Mouse (Mus musculus): ENCODE results near the gene Stat4.

DNA sequence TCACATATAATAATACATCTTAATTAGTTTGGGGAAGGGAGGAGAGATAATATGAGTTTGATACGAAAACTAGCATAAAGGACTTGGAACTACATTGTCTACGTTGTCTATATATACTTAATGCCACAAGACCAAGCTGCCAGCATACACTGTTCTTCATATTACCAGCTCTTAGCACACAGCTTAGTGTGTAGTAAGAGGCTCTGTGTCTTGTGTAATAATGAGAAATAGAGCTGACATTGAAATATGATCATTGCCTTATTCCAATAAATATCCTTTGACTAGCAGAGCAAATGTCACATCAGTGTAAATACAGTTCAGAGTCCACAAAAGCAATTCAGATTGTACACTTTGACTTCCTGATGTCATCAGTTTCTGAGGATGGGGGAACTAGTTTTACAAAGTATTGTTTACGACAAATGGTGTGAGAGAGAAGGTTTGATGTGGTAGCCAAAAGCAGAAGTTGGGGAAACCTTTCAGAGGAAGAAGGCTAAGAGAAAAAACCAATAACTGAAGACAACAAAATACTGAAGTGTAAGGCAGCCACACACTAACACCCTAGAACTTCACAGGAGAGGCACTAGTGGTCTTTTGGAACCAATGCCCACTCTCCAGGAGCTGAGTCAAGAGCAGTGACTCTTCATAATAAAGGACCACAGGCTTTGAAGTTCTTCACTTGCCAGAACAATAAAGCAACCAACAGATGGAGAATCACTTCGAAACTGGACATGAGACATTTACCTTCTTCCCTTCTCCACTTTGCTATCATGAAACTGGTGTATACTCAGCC is 35.2 kb downstream of the Stat4 start:
- no peak for TF ChIP-seq CTCF (IDR thresholded peaks at IDR 0.05; ENCODE audit: extremely low read depth, insufficient read length, insufficient replicate concordance, low read depth, low read length)
- no peak for TF ChIP-seq POLR2A (IDR thresholded peaks at IDR 0.05; ENCODE audit: low read depth, low read length)

All from small intestine, adult 2 months (tissue).